Mouse (Mus musculus) hindbrain, embryonic 14.5 days (tissue): ENCODE measurements around the gene Acaa1b. TPM values are rescaled to one million over a fixed set of nuclear protein-coding genes. Genes with fewer than 3 reads are reported as not detected.

Source experiments
- ATAC-seq: fragments of 200-750 bp; cut with Nextera tagmentation; 2 replicates; pipeline ENCODE4 v1.8.0; 2017; ENCODE audit warnings: moderate number of reproducible peaks, mild to moderate bottlenecking, moderate TSS enrichment, moderate library complexity; ENCODE audit not compliant: low FRiP score
- DNase-seq: peaks from one replicate; pipeline ENCODE4 v3.0.0-alpha.2; 2015; ENCODE audit warnings: low spot score
- H3K27ac ChIP-seq: fragments of 300-500 bp; sonication (generic); 2 replicates; pipeline ENCODE4 v1.5.1; 2014; ENCODE audit warnings: mild to moderate bottlenecking, moderate library complexity
- H3K27me3 ChIP-seq: fragments of 300-500 bp; sonication (generic); 2 replicates; pipeline ENCODE4 v1.6.1; 2014; ENCODE audit warnings: mild to moderate bottlenecking, low read length, mixed read lengths; ENCODE audit not compliant: control insufficient read depth, insufficient read depth
- H3K36me3 ChIP-seq: fragments of 300-500 bp; sonication (generic); replicated peaks from 2 replicates; pipeline ENCODE4 v1.6.1; 2014; ENCODE audit not compliant: control insufficient read depth, insufficient read depth
- H3K4me1 ChIP-seq: fragments of 300-500 bp; sonication (generic); replicated peaks from 2 replicates; pipeline ENCODE4 v1.6.1; 2014; ENCODE audit warnings: antibody characterized with exemption, low read length, mixed read lengths; ENCODE audit not compliant: control insufficient read depth, insufficient read depth
- H3K4me2 ChIP-seq: fragments of 300-500 bp; sonication (generic); replicated peaks from 2 replicates; pipeline ENCODE4 v1.6.1; 2014; ENCODE audit warnings: mild to moderate bottlenecking, moderate library complexity
- H3K4me3 ChIP-seq: fragments of 300-500 bp; sonication (generic); replicated peaks from 2 replicates; pipeline ENCODE4 v1.5.1; 2014; ENCODE audit warnings: mild to moderate bottlenecking, low read length
- H3K9ac ChIP-seq: fragments of 300-500 bp; sonication (generic); 2 replicates; pipeline ENCODE4 v1.6.1; 2014
- H3K9me3 ChIP-seq: fragments of 300-500 bp; sonication (generic); 2 replicates; pipeline ENCODE4 v1.6.1; 2016; ENCODE audit warnings: low read length; ENCODE audit not compliant: control insufficient read depth
- WGBS: fragments of 180-500 bp; shearing (Covaris S2); extraction: QIAGEN DNeasy Blood & Tissue Kit; methylation state at CpG from one replicate; pipeline ENCODE4 v1.1.7; 2014; 5-methylcytosine and 5-hydroxymethylcytosine counted together
- polyA plus RNA-seq: library from polyadenylated mRNA; unstranded; fragments of >200 nt; fragmentation: Nextera tagmentation; extraction: Ambion mirVana; gene quantifications from 2 replicates; pipeline ENCODE4 v1.2.1, GENCODE M21; 2014

Gene Acaa1b
- 2.2 and 3.9 TPM in 2 replicates for polyA plus RNA-seq

DNA sequence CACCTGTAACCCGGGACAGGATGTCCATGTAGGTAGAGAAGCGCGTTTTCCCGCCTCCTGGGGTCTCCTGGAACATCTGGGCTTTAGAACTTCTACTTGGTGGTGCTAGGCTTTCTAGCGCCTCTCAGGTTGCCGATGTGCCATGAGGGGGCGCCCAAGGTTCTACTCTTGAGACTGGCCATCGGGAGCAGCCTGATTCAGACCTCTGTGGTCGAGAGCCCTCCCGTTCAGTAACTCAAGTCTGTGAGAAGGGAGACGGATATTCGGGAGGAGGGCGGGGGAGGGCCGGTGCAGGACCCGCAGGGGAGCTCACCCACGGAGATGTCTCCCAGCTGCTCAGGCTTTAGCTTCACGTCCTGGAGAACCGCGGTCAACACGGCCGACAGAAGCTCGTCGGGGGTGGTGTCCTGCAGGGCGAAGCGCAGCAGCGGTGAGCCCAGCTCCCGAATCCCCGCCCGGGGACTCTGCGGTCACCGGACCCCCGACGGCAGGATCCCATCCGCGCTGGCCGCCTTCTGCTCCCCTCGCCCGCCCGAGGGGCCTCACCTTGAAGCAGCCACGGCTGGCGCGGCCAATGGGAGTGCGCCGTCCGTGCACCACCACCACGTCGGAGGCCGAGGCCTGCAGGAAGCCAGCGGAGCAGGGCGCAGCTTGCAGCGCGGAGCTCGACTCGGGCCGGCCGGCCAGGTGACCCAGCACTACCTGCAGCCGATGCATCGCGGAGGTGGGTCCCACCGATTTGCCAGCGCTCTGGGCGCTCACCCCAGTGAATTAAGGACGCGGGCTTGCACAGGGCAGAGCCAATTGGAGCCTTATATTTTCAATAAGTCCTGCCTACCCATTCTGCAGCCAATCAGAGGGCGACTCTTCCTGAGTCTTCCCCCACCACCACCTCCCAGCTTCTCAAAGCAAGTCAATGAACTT, at the start of gene Acaa1b:
Gene Acaa1b (minus strand): TSS at position 816 of the 924 bp plus-strand sequence.
- ATAC-seq: peak; percentile 92
- Histone ChIP-seq H3K4me3 (peak within 1 kb of the TSS; percentile 47), H3K27me3 (peaks cover 10% of the 10 kb centered on the region), H3K9ac (peak within 1 kb of the TSS; percentile 55), H3K4me1 (no peaks in the 10 kb centered on the region), H3K27ac (no peak within 1 kb of the TSS), H3K36me3 (no peaks in the 10 kb centered on the region), H3K4me2 (peak within 1 kb of the TSS; percentile 60), H3K9me3 (no peaks in the 10 kb centered on the region)
- under 1% methylated on average over 65 of the region's 65 CpGs for WGBS
- DNase-seq: peak; percentile 78

DNA sequence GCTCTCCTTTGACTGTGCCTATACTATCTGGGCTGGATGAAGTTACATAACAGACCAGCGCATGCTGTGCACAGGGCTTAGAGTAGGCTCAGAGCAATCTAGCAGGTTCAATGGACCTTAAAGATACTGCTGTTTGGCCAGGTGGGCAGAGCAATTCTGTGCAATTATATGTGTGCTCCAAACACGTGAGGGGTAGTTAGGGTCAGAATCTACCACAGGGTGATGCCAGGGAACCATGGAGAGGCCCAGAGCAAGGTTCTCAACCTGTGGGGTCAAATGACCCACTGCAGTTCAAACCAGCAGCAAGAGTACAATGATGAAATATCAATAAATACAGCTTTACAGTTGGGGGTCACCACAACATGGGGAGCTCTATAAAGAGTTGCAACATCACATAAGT, 49.8 kb upstream of the Acaa1b start:
- Histone ChIP-seq H3K9ac (no peak overlapping the region), H3K4me3 (no peak overlapping the region), H3K4me2 (no peak overlapping the region), H3K27me3 (no peaks in the 10 kb centered on the region), H3K27ac (no peak overlapping the region), H3K9me3 (peaks cover 14% of the 10 kb centered on the region; the same call in 1 of the 2 replicates), H3K4me1 (no peaks in the 10 kb centered on the region), H3K36me3 (no peaks in the 10 kb centered on the region)
- ATAC-seq: no peak
- no peak for DNase-seq
- 91% methylated on average over 2 of the region's 2 CpGs for WGBS

DNA sequence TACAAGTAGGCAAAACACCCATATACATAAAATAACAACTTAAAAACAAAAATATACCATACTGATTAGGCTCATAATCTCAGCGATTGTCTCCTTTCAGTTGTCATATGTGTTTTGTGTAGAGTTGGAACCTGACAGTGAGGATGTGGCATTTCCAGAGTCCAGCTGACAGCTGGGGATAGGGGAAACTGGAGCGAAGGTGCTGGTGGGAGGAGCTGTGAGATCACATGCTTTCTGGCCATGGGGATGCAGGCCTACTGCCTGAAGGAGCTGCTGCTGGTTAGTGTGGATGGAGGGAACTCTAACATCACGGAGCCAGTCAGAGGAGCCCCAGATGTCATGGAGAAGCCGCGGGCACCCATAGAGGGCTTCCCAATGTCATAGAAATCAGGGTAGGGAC, 48.9 kb upstream of the Acaa1b start:
- H3K9ac ChIP-seq: no peak overlapping the region
- ATAC-seq (no peak), DNase-seq (no peak)
- H3K4me1 ChIP-seq: no peaks in the 10 kb centered on the region
- peaks cover 14% of the 10 kb centered on the region; the same call in 1 of the 2 replicates for H3K9me3 ChIP-seq
- H3K4me2 ChIP-seq: no peak overlapping the region
- no peak overlapping the region for H3K27ac ChIP-seq
- H3K27me3 ChIP-seq: no peaks in the 10 kb centered on the region
- H3K4me3 ChIP-seq: no peak overlapping the region
- WGBS: 96% methylated on average over 5 of the region's 5 CpGs
- no peaks in the 10 kb centered on the region for H3K36me3 ChIP-seq

DNA sequence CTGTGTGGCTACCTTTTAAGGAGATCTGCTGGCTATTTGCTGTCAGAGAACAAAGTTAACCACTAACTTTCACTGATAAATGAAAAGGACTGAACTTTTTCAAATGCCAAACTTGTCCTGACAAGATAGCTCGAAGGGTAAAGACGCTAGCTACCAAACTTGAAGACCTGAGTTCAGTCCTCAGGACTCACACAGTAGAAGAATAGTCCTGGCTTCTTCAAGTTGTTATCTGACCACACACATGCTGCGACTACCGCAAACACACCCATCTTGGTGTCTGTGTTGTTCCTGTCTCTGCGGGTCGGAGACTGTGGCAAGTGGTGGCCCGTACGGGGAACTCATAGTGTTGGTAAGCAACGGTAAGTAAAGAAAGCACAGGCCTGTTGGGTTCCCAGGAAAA, 46.7 kb upstream of the Acaa1b start:
- H3K4me3 ChIP-seq: no peak overlapping the region

DNA sequence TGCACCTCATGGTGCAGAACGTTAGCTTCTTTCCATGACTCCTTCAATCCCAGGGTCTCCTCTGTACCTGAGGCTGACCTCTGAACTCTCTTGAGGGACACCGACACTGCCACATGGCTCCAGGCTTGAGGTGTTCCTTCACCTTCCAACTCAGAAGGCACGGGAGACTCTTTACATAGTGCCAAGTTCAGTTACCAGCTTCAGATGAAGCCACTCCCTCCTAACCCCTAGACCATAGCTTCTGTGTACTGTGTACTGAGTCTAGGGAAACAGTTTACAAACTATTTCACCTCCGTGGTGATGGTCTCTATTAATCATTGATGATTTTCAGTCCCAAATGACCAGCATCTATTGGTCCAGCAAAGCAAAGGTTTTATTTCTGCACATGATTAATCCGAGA, 44.8 kb upstream of the Acaa1b start:
- H3K36me3 ChIP-seq: no peaks in the 10 kb centered on the region
- H3K27me3 ChIP-seq: no peaks in the 10 kb centered on the region
- no peak overlapping the region for H3K4me2 ChIP-seq
- H3K9ac ChIP-seq: no peak overlapping the region
- H3K4me1 ChIP-seq: no peaks in the 10 kb centered on the region
- H3K4me3 ChIP-seq: no peak overlapping the region
- WGBS: 91% methylated on average over 5 of the region's 5 CpGs
- H3K9me3 ChIP-seq: peaks cover 14% of the 10 kb centered on the region; the same call in 1 of the 2 replicates
- no peak overlapping the region for H3K27ac ChIP-seq
- no peak for DNase-seq
- ATAC-seq: no peak

More for the DNA sequence above, 46.7 kb upstream of the Acaa1b start:
- no peak for DNase-seq
- no peak overlapping the region for H3K4me2 ChIP-seq
- H3K27me3 ChIP-seq: no peaks in the 10 kb centered on the region
- peaks cover 14% of the 10 kb centered on the region; the same call in 1 of the 2 replicates for H3K9me3 ChIP-seq
- H3K4me1 ChIP-seq: no peaks in the 10 kb centered on the region
- H3K27ac ChIP-seq: no peak overlapping the region
- H3K9ac ChIP-seq: no peak overlapping the region
- ATAC-seq: no peak
- 94% methylated on average over 9 of the region's 9 CpGs for WGBS
- H3K36me3 ChIP-seq: no peaks in the 10 kb centered on the region

DNA sequence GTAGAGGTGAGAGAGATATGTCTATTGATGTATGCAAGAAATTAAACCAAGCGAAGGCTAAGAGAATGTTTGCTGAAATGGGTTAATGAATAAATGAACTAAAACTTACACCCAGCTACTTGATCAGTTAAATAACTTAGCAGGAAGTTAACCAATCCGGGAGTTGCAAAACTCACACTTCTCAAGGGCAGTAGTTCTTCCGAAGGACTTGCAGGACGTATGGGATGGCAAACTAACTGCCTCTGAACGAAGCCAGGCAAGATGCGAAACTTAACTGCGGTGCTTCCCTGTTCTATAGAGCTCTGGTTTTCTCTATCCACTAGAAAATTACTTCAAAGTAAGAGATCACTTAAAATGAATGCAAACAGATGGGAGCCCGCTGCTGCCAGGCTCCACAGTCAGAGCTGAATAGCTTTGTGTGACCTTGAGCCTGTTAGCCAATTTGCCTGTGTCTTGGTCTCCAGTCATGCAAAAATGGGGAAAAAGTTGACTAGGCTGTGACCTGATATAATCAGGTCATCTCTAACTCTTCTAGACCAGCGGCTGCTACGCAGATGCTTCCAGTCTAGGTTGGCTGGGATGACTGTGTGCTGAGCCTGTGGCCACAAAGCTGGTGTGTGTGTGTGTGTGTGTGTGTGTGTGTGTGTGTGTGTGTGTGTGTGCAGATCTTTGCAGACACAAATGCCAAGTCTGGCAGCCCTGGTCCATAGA, 42.4 kb upstream of the Acaa1b start:
- no peaks in the 10 kb centered on the region for H3K27me3 ChIP-seq
- H3K9ac ChIP-seq: no peak overlapping the region
- no peaks in the 10 kb centered on the region for H3K36me3 ChIP-seq
- H3K4me2 ChIP-seq: no peak overlapping the region
- H3K4me1 ChIP-seq: no peaks in the 10 kb centered on the region
- H3K27ac ChIP-seq: no peak overlapping the region
- DNase-seq: no peak
- no peak overlapping the region for H3K4me3 ChIP-seq
- H3K9me3 ChIP-seq: 0 out of 2 replicates have a peak, but pooled peaks cover 9% of the 10 kb centered on the region
- 86% methylated on average over 10 of the region's 10 CpGs for WGBS
- no peak for ATAC-seq

DNA sequence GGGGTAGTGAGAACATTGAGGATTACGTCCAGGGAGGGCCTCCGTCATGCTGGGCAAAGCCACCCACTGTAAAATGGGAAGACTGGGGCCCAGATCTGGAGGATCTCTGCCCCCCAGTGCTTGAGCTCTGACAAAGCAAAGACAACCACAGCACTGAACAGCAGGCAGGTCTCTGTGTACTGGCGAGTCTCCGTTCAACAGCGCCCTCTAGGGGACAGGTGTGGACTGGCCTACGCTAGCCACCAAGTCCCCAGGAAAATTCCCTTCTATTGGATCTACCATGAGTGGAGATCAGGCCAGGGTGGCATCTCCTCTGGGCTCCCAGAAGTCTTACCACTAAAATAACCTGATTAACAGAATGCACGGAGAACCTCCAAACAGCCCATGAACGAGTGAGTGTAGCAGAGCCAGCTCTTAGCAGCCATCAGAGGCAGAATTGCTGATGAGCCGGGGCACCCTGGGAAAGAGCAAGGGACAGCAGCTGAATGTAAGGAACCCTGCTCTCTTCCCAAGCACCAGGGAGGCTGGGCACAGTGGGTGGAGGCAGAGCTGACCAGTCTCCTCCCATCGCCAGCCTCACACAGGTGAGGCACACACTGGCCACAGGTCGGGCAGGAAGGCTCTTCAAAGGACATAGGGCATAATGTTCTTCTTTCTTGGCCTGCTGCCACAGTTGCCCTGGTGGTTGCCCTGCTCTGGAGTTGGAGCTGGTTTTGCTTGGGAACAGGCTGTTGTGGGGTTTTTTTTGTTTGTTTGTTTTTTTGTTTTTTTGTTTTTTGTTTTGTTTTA, 35.5 kb upstream of the Acaa1b start:
- DNase-seq (peak; percentile 40), ATAC-seq (no peak)
- 38% methylated on average over 11 of the region's 11 CpGs for WGBS
- no peak overlapping the region for H3K9ac ChIP-seq
- H3K4me1 ChIP-seq: no peaks in the 10 kb centered on the region
- no peaks in the 10 kb centered on the region for H3K36me3 ChIP-seq
- H3K27ac ChIP-seq: no peak overlapping the region
- H3K4me3 ChIP-seq: no peak overlapping the region
- no peak overlapping the region for H3K4me2 ChIP-seq
- H3K9me3 ChIP-seq: no peaks in the 10 kb centered on the region
- H3K27me3 ChIP-seq: no peaks in the 10 kb centered on the region

DNA sequence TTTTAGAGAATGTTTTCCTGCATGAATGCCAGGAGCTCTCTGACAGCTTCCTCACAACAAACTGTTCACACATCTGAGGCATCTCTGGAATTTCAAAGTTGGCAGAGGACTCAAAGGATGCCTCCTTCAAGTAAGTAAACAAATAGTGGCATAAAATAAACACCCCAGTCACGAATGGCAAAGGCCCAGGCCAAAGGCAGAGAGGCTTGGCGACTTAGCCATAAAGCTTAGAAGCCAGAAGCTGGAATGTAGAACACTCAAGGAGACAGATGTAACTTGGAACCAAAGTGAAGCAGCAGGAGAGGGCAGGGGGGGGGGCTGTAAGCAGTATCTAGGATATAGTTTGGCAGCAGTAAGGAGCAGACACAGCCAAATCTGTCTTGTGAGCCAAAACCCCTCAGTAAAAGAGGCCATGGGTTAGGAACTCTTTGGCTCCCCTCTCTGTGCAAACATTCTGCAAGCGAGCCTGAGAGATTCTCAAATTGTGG, 24.4 kb upstream of the Acaa1b start:
- no peak overlapping the region for H3K4me2 ChIP-seq
- H3K4me1 ChIP-seq: no peaks in the 10 kb centered on the region
- H3K4me3 ChIP-seq: no peak overlapping the region
- ATAC-seq (peak; percentile 65; the same call in 1 of the 2 replicates), DNase-seq (peak; percentile 25)
- no peak overlapping the region for H3K9ac ChIP-seq
- no peaks in the 10 kb centered on the region for H3K9me3 ChIP-seq
- 45% methylated on average over 3 of the region's 3 CpGs for WGBS
- no peak overlapping the region for H3K27ac ChIP-seq
- H3K36me3 ChIP-seq: no peaks in the 10 kb centered on the region
- no peaks in the 10 kb centered on the region for H3K27me3 ChIP-seq
